Mouse (Mus musculus): ENCODE data around the gene Nfatc2.

The Nfatc2 gene

DNA sequence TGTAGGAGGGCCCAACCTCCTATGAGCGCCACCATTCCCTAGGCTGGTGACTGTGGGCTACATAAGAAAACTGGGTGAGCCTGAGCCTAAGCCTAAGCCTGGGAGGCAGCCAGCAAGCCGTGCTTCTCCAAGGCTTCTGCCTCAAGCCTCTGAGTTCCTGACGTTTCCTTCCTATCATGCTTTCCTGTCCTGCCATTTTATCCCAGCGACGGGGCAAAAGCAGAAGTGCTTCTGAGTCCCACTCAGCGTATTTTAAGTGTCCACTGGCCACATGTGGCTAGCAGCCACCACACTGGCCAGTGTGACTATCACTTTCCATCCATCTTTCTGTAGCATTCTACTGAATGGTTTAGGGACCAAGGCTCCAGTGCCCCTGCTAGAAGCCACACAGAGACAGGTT, 62.4 kb downstream of the Nfatc2 start:
- DNase-seq (ENCODE audit: low read depth, low spot score) = no peak

DNA sequence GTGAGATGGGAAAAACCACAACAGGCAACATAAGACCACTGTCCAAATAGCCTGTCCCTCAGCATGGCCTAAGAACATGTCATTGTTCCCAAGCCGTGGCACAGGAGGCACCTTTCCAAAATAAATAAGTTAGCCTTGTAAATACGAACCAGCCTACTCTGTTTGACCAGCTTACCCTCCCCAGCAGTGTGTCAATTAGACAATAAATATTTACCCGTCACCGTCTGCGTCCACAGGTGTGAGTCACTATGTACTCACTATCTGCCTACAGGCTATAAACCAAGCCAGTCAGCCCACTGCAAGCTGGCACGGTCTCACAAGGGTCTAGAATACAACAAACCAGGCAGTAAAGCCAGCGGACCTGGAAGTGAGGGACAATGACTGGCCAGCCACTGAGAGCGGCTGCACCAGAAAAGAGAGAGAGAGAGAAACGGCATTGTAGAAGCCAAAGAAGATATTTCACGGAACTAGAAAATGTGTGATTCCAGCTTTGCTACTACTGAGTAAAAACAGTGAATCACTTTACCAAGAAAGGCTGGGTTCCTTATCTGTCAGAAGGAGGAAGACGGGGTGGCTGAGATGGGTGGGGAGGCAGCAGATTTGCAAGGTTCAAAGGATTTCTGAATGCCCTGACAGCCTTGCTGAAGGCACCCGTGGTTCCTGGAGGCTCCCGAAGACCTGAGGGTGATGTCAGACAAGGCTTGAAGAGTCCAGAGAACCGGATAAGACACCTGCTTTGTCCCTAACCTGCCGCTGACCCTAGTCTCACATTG, 69.2 kb downstream of the Nfatc2 start:
- DNase-seq (ENCODE audit: low read depth, low spot score) = peak; percentile 82

DNA sequence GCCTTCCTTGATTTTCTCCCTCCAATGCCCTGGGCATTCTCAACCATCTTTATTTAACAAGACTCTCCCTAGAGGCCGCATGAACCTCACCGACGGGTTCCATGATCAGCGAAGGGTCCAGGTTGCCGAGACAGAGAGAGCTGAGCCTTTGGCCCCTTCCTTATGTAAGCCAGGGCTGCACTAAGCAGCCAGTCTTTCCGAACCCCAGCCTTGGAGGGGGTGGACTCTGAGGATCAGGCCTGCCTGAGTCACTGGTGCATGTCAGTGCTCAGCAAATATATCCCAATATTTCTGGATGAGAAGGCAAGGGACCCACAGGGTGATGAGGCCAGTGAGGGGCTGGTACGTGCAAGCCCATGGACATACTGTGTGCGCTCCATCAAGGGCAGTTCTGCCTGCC, 72.9 kb downstream of the Nfatc2 start:
- DNase-seq (ENCODE audit: low read depth, low spot score) = no peak

- DNase-seq (ENCODE audit: low read depth, low spot score) = no peak
These were observed 74.0 kb downstream of the Nfatc2 start for GRCm38 (mm10) chr2:168527430-168527792.

- peak; percentile 62 for DNase-seq (ENCODE audit: low read depth, low spot score)
These were observed 74.7 kb downstream of the Nfatc2 start for GRCm38 (mm10) chr2:168526547-168527429.

DNA sequence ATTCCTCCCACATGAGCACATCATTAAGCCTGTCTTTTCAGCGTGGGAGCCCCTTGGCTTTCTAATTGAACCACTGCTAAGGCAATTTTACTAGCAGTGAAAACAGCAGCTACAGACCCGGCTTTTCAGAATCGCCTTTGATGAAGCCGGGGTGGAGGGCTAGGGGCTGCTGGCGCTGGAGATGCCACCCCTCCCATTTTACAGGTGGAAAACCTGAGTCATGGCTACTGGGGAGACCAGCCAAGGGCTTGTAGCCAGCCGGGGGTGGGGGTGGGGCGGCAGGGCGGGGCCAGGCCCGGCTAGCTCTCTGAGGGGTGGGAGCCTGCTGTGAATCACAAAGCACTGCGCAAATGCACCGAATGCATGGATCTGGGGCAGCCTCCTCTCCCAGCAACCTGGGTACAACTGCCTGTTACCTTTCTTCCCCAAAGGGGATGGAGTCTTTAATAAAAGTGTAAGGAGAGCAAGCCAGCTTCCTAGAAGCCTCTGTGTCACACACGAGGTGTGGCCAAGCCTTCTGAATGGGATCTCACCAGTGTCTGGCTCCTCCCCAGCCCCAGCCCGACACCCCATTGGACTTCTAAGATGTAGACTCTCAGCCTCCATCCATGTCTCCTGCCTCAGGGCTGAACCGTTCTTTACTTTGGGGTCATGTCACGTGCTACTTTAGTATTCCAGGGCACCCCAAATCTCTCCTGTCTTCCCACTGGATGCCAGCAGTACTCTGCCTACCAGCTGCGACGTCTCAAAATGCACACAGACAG, 75.9 kb downstream of the Nfatc2 start:
- peak; percentile 80 for DNase-seq (ENCODE audit: low read depth, low spot score)

DNA sequence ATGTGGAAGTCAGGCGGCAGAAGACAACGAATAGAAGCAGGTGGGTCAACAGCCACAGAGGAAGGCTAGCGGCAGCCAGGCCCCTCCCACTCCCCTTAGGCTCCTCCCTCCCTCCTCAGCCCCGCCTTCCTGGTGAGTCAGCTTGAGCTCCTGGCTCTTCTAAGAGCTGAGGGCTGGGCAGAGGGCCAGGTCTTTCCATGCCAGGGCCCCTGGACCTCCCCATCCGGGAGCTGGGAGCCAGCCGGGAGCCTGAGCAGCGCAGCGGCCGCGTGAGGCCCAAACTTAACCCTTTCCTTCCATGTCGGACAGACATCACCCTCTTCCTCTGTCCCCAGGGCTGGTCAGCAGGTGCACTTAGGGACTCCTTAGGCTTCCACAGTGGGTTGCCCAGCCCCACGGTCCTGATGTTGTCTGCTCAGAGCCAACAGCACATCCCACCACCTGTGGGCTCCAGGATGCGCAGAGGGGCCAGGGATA, 76.5 kb downstream of the Nfatc2 start:
- DNase-seq (ENCODE audit: low read depth, low spot score) = peak; percentile 99

DNA sequence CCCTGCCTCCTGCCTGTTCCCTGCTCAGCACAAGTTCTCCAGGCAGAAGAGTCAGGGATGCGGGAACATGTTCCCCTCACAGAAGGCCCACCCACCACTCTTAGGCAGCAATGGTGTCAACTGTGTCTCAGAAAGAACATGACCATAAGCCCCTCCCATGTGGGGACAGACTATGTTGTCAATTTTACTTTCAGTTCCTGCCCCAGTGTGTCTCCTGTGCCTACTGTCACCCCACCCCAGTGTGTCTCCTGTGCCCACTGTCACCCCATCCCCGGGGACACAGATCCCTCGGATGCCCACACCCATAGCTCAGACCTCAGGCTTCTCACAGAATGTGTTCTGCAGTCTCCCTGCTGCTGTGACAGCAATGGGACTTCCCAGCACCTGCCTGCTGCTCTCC, 79.2 kb downstream of the Nfatc2 start:
- DNase-seq (ENCODE audit: low read depth, low spot score) = no peak

- DNase-seq (ENCODE audit: low read depth, low spot score) = no peak
These were observed 80.7 kb downstream of the Nfatc2 start for GRCm38 (mm10) chr2:168520771-168521170.

- DNase-seq (ENCODE audit: low read depth, low spot score) = no peak
These were observed 81.9 kb downstream of the Nfatc2 start for GRCm38 (mm10) chr2:168519589-168519988.

DNA sequence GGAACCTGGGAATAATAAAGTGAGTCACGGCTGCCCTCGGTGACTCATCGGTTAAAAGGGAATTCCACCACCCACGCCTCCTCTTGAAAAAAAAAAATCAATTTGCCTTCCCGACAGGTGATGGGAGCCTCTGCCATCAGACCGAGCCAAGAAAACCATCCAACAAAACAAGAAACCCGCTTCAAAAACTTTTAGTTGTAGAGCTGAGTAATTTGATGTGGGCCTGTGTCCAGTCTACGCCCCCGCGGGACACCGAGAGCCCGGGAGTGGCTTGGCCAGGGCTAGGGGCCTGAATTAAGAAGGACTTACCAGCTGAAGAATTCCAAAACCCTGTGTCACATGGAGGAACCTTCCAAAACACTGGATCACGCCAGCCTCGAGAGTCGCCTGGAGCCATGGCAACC, 83.2 kb downstream of the Nfatc2 start:
- DNase-seq (ENCODE audit: low read depth, low spot score) = peak; percentile 99

DNA sequence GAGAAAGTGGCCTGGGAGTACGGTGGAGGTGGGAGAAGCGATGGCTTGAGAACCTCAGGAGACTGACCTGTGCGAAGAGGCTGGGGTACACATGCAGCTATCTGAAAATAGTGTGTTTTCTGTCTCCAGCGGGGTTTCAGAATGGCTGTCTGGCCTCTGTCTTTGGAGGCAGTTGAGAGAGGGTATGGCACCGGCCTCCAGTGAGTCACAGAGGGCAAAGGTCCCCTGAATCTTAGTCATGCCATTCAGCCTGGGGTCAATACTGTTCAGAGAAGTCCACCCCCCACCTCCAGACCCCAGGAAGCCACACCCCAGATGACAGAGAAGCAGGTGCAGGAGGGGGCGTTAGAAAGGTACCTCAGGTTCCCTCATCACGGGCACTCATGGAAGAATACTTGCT, 83.7 kb downstream of the Nfatc2 start:
- peak; percentile 78 for DNase-seq (ENCODE audit: low read depth, low spot score)

GRCm38 (mm10) chr2:168516717-168517116, 84.7 kb downstream of the Nfatc2 start:
- DNase-seq (ENCODE audit: low read depth, low spot score) = no peak

- DNase-seq (ENCODE audit: low read depth, low spot score) = no peak
These were observed 86.0 kb downstream of the Nfatc2 start for GRCm38 (mm10) chr2:168515466-168515865.

GRCm38 (mm10) chr2:168514131-168514530, 87.3 kb downstream of the Nfatc2 start:
- no peak for DNase-seq (ENCODE audit: low read depth, low spot score)

DNA sequence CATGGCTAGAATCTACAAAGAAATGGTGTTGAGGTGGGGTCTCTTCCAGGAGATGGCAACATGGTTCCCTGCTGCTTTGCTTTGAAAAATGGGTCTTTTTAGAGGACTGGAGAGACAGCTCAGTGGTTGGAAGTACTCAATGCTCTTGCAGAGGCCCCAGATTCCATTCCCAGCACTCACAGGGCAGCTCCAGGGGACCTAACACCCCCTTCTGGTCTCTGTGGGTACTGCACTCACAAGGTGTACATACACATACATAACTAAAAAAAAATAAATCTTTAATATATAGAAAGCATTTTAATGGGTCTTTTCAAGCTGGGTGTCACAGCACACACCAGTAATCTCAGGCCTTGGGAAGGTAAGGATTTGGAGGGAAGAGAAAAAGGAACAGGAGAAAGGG, 89.9 kb downstream of the Nfatc2 start:
- DNase-seq (ENCODE audit: low read depth, low spot score) = no peak

GRCm38 (mm10) chr2:168508469-168509198, 92.8 kb downstream of the Nfatc2 start:
- DNase-seq (ENCODE audit: low read depth, low spot score) = no peak

DNA sequence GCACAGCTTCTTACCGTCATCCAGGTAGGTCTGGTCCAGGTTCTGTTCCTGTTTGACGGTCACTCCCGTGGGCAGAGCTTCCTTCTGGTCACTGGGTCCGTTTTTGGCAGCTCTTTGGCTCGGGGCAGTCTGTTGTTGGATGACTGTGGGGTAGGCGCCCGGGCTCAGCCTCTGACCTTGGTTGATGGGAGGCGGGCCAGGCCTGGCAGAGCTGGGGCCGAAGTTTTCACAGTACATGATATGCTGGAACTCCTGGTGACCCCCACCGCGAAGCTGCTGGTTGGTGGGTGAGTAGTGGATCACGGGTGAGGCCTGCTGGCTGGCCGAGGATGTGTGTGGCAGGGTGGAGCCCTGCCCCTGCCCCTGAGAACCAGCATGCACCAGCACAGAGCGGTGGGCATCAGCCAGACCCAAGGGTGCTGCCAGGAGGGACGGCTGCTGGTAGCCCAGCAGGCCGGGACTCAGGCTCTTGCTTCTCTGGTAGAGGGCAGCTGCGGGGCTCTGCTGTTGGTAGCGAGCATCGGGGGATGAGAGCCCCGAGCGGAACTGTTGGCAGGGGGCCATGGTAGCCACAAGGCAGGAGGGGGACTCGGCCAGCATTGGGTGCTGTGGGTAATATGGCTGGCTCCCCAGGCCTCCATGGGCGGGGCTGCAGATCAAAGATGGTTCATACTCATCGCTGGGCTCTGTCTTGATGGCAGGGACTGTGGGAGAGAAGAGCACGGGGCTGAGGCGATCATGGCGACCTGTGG, 96.8 kb downstream of the Nfatc2 start:
- DNase-seq (ENCODE audit: low read depth, low spot score) = no peak

DNA sequence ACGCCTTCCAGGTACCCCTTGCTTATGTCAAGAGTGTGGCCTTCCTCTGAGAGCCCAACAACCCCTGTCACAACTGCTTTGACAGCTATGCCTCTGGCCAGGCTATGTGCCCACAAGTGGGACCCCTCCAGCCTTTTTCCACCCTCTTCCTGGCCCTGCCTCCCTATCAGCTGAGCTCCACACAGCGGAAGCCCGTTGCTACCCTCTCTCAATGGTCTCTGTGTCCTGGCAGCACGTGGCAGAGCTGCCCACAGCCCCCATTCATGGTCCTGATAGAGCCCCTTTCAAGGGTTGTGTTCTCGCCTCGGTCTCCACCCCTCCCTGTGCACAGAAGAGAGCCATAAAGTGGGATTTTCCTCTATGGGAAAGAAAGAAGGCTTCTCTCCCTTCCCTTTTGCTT, 97.7 kb downstream of the Nfatc2 start:
- DNase-seq (ENCODE audit: low read depth, low spot score) = no peak

DNA sequence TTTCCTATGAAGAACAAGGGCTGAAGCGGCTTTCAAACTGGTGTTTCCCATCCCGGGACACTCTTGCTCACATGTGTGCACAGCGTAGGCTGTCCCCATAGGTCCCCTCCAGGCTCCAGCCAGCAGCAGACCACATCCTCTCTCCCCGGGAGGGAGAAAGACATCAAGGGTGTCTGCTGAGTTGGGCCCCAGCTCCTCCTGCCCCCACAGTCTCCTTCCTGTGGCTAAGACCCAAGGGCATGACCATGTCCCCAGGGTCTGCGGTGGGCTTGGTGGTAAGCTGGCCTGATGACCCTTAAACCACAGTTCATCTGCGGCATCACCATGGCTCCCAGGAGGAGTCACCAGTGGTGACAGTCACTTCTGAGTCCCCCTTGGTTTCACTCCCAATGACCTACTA, 100.7 kb downstream of the Nfatc2 start:
- no peak for DNase-seq (ENCODE audit: low read depth, low spot score)

DNA sequence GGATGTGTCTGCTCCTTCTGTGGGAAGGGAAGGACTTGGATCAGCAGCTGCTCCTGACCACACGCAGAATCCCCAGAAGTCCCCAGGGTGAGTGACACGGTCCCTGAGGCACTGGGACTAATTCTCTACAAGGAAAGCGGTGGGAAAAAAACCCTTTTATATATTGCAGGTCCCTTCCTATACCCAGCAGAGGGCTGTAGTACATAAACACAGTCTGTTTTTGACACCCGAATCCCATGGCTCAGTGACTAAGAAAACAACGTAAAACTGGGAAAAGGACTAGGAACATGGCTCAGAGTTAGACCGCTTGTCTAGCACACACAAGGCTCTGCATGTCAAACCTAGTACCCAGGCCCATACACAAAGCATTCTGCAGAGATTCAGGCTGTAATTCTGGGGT, 101.2 kb downstream of the Nfatc2 start:
- no peak for DNase-seq (ENCODE audit: low read depth, low spot score)
